Mouse (Mus musculus) C2C12 (cell line): ENCODE results near the gene Hsf2bp. TPM values are rescaled to one million over a fixed set of nuclear protein-coding genes. Genes with fewer than 3 reads are reported as not detected.
"Not testable (repeated sequence)": the region's sequence is repeated elsewhere in the genome, so short reads cannot be mapped to it uniquely, and the experiment has no call there.

Experiments used
- H3K27me3 ChIP-seq: one replicate; pipeline ENCODE4 v1.6.1; 2011; ENCODE audit not compliant: control insufficient read depth, insufficient read depth, insufficient read length
- H3K36me3 ChIP-seq: one replicate; pipeline ENCODE4 v1.6.1; 2011; ENCODE audit not compliant: control insufficient read depth, insufficient read depth
- H3K4me3 ChIP-seq: one replicate; pipeline ENCODE4 v1.5.1; 2011; ENCODE audit warnings: mild to moderate bottlenecking, control low read depth; ENCODE audit not compliant: poor library complexity, insufficient read depth, severe bottlenecking
- H3K79me2 ChIP-seq: one replicate; pipeline ENCODE4 v1.6.1; 2011; ENCODE audit not compliant: control insufficient read depth, insufficient read depth
- H3K79me3 ChIP-seq: one replicate; pipeline ENCODE4 v1.6.1; 2011; ENCODE audit warnings: low read depth, control low read depth
- H3ac ChIP-seq: one replicate; pipeline ENCODE3; 2011; ENCODE audit warnings: low read depth; ENCODE audit not compliant: control insufficient read depth, insufficient read length
- CEBPB ChIP-seq: IDR thresholded peaks from one replicate; pipeline ENCODE4 v1.6.1; 2011; ENCODE audit warnings: low read depth, mild to moderate bottlenecking, control low read depth, moderate library complexity
- CTCF ChIP-seq: IDR thresholded peaks from one replicate; pipeline ENCODE4 v1.5.1; 2011; ENCODE audit not compliant: control insufficient read depth, insufficient read depth, insufficient read length
- FOSL1 ChIP-seq: IDR thresholded peaks from one replicate; pipeline ENCODE4 v1.8.0; 2011; ENCODE audit warnings: mild to moderate bottlenecking, low read length; ENCODE audit not compliant: poor library complexity, insufficient read depth, severe bottlenecking
- MAX ChIP-seq: IDR thresholded peaks from one replicate; pipeline ENCODE4 v1.6.1; 2011; ENCODE audit warnings: mild to moderate bottlenecking, control low read depth
- MYOD1 ChIP-seq: IDR thresholded peaks from one replicate; pipeline ENCODE4 v1.6.1; 2011; ENCODE audit warnings: low read depth; ENCODE audit not compliant: control insufficient read depth, insufficient read length
- MYOG ChIP-seq: IDR thresholded peaks from one replicate; pipeline ENCODE4 v1.6.1; 2011; ENCODE audit not compliant: control insufficient read depth, insufficient read length; ENCODE audit errors: extremely low read depth
- USF1 ChIP-seq: IDR thresholded peaks from one replicate; pipeline ENCODE4 v1.6.1; 2011; ENCODE audit warnings: low read depth, mild to moderate bottlenecking, control low read depth, moderate library complexity
- polyA plus RNA-seq: library from polyadenylated mRNA; unstranded; fragments of >200 nt; fragmentation: generic; extraction: Trizol; gene quantifications from one replicate; pipeline ENCODE4 v1.2.1, GENCODE M21; 2012; ENCODE audit warnings: missing spikeins

The Hsf2bp gene
- polyA plus RNA-seq, 1 experiment, result 1.1 TPM

DNA sequence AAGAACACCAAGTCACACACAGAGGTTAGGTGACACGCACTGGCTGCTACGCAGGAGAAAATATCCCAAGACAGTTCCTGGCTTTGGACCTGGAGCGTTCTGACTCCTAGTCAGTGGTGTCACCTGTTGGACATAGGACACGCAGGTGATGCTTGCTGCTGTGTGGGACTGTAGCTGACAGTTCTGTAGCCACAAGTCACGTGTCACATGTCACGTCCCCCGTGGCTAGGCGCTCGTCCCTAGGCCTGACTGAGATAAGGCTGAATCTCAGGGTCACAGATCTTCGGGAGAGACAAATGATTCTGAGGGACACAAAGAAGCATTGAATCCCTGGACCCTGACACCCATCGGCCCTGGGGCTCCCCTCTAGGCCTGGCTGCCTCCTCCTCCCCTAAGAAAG lies 32.2 kb upstream of the Hsf2bp start:
- no peaks in the 10 kb centered on the region for H3K36me3 ChIP-seq
- no peak overlapping the region for H3ac ChIP-seq
- TF ChIP-seq FOSL1, result no peak
- H3K27me3 ChIP-seq, result no peaks in the 10 kb centered on the region
- no peak overlapping the region for H3K4me3 ChIP-seq
- H3K79me3 ChIP-seq, result no peaks in the 10 kb centered on the region
- H3K79me2 ChIP-seq, result no peaks in the 10 kb centered on the region

DNA sequence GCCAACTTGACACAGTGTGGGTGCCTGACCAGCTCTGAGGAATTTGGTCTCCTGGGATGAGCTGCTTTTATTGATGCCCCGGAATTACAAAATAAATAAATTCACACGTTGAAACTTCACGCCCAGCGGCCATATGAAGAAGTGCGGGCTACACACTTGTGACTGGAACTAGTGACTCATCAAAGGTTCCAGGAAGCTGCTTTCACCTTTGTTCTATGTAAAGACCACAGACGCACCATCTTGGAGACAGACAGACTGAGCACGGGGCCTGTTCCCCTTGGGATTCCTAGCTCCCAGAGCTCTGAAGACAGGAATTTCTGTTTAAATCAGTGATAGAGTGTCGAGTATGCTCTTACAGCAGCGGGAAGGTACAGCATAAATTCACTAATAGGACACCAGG lies 31.4 kb upstream of the Hsf2bp start:
- Histone ChIP-seq H3K79me2 (no peaks in the 10 kb centered on the region), H3K27me3 (no peaks in the 10 kb centered on the region), H3K36me3 (no peaks in the 10 kb centered on the region), H3ac (no peak overlapping the region), H3K4me3 (no peak overlapping the region), H3K79me3 (no peaks in the 10 kb centered on the region)
- TF ChIP-seq CEBPB (no peak), USF1 (no peak), MYOD1 (no peak), MAX (no peak)

- H3K27me3 ChIP-seq, H3ac ChIP-seq, H3K79me3 ChIP-seq, H3K79me2 ChIP-seq, H3K4me3 ChIP-seq: not testable (repeated sequence)
- peaks cover 25% of the 10 kb centered on the region for H3K36me3 ChIP-seq
- TF ChIP-seq CEBPB, result peak; percentile 30
These were observed 28.6 kb upstream of the Hsf2bp start for GRCm38 (mm10) chr17:32064762-32065161.

DNA sequence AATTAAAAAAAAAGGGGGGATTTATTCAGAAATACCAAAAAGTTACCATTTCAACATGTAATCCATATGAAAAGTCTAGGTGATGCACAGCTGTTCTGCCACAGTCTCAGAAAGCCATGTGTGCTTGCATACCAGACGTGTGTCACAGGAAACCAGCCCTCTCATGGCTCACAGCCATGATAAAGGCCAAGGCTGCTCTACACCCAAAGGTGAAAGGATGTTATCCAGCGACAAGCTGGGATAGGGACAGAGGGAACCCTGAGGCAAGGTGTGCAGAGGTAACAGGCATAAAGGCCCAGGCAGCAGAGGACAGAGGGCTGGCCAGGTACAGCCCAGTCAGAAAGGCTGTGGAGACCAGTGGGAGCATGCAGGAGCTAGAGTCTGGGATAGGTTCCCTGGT lies 27.5 kb upstream of the Hsf2bp start:
- no peaks in the 10 kb centered on the region for H3K79me2 ChIP-seq
- no peaks in the 10 kb centered on the region for H3K27me3 ChIP-seq
- H3K79me3 ChIP-seq, result no peaks in the 10 kb centered on the region
- TF ChIP-seq FOSL1 (no peak), USF1 (no peak), CTCF (no peak), MYOG (no peak), MAX (no peak), CEBPB (no peak), MYOD1 (no peak)
- no peak overlapping the region for H3ac ChIP-seq
- peaks cover 34% of the 10 kb centered on the region for H3K36me3 ChIP-seq
- H3K4me3 ChIP-seq, result no peak overlapping the region

DNA sequence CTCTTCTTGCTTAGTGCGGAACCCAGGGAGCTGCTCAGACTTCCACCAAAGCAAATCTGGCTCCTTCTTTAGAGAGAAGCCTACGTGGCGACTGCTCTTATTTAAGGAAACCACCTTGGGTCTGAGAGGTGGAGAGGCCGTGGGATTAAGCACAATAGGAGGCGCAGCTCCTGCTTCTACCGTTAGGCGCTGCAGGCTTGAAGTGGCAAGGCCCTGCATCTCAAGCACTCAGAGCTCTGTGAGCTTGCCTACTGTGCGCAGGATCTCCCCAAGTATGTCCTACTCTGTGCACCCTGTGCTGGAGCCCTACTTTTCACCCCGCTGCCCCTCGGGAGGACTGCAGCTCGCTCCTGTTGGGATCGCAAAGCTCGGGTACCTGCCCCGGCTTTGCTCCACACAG lies 25.1 kb upstream of the Hsf2bp start:
- no peak overlapping the region for H3ac ChIP-seq
- H3K4me3 ChIP-seq, result no peak overlapping the region
- no peaks in the 10 kb centered on the region for H3K79me3 ChIP-seq
- H3K79me2 ChIP-seq, result no peaks in the 10 kb centered on the region
- peaks cover 56% of the 10 kb centered on the region for H3K36me3 ChIP-seq
- no peaks in the 10 kb centered on the region for H3K27me3 ChIP-seq
- TF ChIP-seq FOSL1, result no peak
- TF ChIP-seq MYOG, result no peak
- TF ChIP-seq USF1, result no peak
- TF ChIP-seq CEBPB, result no peak
- TF ChIP-seq MAX, result no peak
- TF ChIP-seq MYOD1, result no peak
- TF ChIP-seq CTCF, result no peak

- Histone ChIP-seq H3K4me3 (no peak overlapping the region), H3K79me3 (no peaks in the 10 kb centered on the region), H3ac (no peak overlapping the region), H3K79me2 (no peaks in the 10 kb centered on the region), H3K27me3 (no peaks in the 10 kb centered on the region), H3K36me3 (peaks cover 73% of the 10 kb centered on the region)
- TF ChIP-seq MYOD1 (no peak), MYOG (no peak), CTCF (no peak), CEBPB (no peak), MAX (no peak), FOSL1 (no peak), USF1 (no peak)
These were observed 22.9 kb upstream of the Hsf2bp start for GRCm38 (mm10) chr17:32059084-32059483.

GRCm38 (mm10) chr17:32057843-32058242 lies 21.7 kb upstream of the Hsf2bp start:
- Histone ChIP-seq H3K36me3 (peaks cover 82% of the 10 kb centered on the region), H3K79me3 (no peaks in the 10 kb centered on the region), H3K4me3 (no peak overlapping the region), H3K79me2 (no peaks in the 10 kb centered on the region), H3ac (no peak overlapping the region), H3K27me3 (no peaks in the 10 kb centered on the region)
- TF ChIP-seq MYOD1 (no peak), MAX (no peak), FOSL1 (no peak), USF1 (no peak), MYOG (no peak), CTCF (no peak), CEBPB (no peak)
